Mouse (Mus musculus) lung, postnatal 25 days (tissue): ENCODE measurements around the gene Rffl.

Experiments used
- DNase-seq: peaks from one replicate; pipeline ENCODE4 v3.0.0; 2022; ENCODE audit warnings: low spot score

Gene Rffl

DNA sequence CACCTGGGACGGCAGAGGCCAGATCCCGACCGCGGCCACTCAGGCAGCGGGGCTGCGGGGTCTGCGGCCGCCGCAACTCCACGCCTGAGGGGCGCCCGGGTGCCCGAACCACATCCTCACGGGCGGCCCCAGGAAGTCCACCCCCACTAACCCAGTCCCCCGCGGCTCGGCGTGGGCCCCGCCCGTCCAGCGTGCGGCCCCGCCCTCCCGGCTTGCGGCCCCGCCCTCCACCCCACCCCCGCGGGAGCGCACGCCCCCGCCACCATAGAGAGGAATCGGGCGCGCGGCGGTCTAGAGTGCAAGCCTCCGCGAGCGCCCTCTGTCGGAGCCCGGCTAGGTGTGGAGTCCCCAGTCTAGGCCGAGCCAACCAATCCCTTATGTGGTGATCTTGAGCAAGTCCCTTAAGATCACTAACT, at the start of gene Rffl:
Rffl (minus strand) TSS at position 180 of the 416 bp plus-strand sequence.
- peak; percentile 93 for DNase-seq

DNA sequence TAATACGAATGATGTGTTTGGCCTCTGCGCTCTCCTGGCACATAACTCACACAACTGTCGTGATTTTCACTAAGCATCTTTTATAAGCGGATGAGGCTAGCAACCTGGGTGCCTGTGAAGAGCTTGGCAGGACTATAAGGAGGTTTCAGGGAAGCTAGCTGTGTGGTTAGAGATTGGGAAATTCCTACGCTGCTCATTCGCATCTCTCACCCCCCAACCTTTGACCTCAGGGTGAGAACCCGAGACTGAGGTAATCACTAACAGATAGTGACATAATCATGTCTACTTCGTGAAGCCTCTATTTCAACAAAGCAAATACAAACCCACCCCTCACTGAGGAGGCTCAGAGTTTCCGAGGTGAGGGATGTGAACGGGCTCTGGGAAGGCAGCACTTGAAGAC, 49.8 kb upstream of the Rffl start:
- no peak for DNase-seq

DNA sequence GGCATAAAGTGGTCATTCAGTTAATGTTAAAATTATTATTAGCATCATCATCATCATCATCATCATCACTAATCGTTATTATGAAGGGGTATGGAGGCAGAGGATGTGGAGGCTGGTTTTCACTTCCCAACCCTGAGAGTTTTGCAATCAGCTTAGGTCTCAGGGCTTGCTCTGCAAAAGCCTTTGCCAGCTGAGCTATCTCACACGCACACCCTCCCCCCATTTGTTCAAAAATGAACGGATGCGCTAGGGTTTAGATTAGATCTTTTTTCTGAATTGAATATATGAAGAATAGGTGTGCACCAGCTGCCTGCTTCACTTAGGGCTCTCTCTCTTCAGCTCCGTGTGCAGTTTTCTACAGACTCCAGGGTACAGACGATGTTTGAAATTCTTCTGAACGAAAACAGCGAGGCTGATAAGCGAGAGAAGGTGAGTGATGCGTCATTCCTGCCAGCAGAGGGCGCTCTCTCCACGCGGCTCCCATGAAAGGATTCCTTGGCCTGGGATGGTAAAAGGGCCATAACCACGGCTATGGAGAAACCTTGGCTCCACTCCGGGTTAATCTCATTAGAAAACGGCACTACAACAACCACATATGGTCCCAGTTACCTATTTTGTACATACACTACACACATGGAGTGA, 43.8 kb upstream of the Rffl start:
- DNase-seq: peak; percentile 69

DNA sequence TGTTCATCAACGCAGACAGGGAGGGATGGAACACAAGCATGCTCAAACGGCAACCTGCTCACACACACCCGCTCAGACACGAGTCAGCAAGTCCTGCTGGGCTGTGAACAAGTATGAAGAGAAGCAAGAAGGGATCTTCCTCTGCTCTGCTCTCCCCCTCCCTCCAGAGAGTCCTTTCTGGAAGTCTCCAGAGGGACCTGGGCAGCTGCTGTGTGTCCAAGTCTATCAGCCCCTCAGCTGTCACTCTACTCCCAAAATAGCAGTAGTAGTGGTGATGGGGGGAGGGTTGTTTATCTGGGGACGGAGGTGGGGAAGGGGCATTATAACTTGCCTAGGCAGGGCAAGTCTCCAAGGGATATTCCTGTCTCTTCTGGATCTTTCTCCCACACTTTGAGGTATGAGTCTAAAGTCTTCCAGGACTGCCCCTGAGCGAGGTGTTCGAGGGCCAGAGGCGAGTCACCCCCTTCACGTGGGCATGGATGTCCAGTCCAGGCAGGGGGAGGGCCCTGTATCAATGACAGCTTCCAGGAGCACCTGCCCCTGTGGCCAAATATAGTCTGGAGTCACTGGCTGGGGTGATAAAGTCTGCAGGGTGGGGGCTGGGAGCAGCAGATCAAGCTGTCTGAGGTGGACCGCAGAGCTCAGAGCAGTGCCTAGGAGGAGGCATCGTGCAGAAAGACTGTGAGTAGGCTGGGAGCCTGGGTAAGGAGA, 39.8 kb upstream of the Rffl start:
- DNase-seq: no peak

DNA sequence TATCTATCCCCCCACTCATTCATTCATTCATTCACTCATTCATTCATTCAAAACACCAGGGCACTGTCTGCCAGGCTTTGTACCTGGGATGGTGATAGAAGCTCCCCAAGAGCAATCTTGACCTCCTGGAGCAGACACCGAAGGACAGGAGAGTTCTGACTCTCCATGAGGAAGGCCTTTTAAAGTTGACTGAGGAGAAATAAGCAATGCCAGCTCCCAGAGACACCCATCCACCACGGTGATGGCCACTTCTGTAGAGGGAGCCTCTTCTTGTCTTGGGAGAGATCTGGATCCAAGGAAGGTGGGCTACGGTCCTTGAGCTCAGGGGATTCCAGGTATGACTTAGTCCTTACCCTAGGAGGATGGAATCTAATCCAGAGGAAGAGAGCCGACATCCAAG, 39.2 kb upstream of the Rffl start, which contains the start of gene Unc45b:
Unc45b (plus strand) TSS at position 301 of the 400 bp plus-strand sequence.
- DNase-seq: no peak

DNA sequence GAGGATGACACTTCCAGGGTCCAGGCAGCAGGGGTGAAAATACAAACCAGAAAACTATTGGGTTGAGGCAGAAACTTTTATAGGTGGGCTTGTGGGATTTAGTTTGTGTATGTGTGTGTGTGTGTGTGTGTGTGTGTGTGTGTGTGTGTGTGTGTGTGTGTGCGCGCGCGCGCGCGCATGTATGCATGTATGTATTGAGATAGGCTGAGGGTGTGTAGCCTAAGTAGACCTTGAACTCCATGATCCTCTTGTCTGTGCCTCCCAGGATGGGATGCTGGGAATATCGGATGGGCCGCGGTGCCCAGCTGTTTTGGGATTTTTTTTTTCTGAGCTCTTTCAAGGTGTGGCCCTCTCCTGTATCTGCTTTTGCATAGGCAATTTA, 37.6 kb upstream of the Rffl start:
- DNase-seq: no peak

DNA sequence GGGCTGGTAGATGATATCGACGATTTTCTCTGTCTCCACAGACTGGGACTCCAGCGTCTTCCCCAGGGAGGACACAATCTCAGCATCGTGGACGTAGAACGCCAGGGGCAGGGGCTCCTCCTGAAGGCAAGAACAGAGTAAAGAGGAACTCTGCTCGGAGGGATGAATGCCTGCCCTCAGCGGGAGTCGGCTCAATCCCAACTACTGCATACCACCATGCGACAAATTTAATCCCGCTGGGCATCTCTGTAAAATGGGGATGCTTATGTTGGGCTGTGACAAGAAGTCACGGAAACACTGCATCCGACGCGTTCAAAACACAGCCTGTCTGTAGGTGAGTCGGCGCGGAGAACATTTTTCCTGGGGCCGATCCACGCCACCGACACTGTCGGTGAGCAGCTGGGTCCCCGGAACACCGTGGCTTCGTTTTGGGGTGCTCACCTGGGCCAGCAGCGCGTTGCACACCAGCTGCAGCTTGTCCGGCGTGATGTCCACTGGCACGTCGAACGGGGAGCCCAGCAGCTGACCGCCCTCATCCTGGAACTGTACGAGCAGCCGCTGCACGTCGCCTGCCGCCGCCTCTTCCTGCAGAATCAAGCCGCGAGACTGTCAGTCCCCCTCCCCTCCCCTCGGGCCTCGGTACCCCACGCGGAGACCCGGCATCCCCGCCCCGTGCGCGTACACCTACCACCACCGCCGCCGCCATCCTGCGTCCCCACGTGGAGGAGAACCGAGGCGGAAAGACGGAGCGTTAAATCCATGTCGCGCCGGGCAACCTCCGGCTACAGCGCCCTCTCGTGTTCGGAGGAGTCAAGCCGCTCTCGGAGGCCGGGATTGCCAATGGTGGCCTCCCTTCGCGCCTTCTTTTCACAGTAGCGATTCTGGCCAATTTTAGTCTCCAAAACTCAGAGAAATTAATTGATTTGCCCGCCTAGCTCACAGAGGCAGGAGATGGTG, 36.9 kb upstream of the Rffl start, which contains the start of gene Nle1:
Nle1 (minus strand) TSS at position 761 of the 957 bp plus-strand sequence.
- peak; percentile 91 for DNase-seq

DNA sequence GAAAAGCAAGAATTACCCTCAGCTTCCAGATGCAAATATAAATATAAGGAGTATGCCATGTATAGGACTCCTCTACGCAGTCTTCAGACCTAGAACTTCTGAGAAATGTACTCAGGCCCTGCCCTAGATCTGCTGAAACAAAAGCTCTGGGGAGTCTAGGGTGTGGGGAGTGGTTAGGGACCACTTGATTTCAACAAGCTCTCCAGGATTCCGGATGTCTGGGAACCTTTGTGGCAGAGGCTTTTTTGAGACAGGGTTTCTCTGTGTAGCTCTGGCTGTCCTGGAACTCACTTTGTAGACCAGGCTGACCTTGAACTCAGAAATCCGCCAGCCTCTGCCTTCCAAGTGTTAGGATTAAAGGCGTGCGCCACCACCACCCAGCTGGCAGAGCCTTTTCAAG, 34.8 kb upstream of the Rffl start:
- no peak for DNase-seq

DNA sequence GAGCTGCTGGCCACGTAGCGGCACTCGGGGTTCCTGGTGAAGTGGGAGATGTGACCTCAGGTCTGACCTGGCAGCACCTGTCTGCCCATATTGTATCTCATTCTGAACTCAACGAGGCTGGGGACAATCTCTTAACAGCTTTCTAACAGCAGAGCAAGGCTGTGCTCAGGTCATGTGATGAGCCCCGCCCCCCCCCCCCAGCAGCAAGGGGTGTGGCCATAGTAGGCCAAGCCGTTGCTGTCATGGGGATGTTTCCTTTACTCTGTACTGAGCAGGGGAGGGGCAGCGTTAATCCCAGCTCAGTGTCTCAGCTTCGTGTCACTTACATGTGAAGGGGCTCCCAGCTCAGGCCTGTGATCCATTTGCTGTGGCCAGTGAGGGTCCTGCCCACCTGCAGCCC, 33.9 kb upstream of the Rffl start:
- DNase-seq: no peak

DNA sequence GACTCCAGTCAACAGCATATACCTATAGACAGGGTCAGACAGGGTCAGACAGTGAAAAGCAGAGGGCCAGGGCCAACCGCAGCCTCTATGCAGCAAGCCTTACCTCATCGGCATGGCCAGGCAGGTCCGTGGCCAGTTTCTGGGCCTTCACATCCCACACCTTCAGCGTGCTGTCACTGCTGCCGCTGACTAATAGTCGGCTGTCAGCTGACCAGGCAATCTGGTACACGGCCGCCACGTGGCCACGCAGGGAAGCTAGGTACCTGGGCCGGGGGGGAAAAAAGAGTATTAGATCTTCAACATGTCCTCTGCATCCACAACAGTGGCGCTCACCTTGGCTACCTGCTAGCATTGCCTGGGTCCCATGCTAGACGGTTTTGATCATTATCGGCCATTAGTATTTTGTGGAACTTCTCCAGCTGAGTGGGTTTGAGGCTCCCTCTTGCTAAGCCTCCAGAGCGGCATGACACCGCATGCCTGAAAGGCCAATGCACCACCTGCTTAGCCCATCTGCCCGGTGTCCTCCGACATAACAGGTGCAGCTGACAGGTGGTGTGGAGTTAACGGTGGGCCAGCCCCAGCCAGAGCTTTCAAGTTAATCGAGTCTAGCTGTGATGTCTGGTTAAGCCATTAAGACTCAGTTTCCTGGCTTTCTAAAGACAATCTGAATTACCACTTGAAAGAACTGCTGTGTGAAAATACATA, 30.7 kb upstream of the Rffl start:
- DNase-seq: no peak

DNA sequence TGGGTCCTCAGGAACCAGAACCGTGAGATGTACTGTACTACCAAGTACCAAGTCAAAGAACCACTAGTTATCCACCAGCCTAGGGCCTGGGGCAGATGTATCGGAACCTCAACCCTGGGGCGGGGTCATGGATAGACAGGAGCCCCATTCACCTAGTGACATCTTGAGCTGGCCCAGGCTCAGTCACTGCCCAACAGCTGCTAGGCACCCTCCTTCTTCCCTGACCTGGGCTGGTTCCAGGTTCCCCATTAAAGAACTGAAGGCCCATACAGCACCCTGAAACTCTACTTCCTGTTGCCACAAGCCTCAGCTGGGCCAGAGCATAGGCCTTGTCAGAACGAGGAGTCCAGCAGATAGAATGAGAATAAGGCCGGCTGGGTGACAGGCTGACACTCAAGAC, 28.7 kb upstream of the Rffl start:
- no peak for DNase-seq

DNA sequence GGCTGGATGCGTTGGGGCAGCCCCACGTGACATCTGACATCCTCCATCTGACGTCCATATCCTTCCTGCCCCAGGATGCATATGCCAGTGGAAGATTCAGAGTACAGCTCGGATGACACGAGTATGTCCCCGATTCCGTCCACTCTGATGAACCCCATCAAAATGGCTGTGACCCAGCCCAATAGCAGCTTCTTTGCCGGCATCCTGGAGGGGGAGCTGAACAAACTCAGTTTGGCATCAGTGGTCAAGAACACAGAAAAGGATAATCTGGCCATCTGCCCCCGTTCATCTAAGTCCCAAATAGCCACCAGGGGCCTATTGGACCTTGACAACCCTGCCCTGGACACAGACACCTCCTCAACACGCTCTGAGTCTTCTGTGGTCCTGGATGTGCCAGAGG, 26.5 kb upstream of the Rffl start:
- no peak for DNase-seq

DNA sequence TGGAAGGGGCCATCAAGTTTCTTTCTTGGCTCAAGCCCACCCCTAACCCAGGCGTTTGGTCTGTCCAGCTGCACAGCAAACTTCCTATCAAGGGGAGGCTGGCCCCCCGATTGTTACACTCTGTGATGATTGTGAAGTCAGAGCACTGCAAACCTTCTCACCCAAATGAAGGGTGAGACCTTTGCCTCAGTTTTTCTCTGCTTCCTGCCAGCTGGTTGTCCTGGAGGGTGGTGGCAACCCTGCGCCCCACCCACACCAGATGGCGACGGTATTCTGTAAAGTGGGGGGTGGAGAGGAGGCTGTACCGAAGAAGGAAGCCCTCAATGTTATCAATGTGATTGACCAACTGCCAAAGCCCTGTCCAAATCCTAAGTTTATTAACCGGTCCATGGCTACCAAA, 20.9 kb upstream of the Rffl start, which contains the start of gene Fndc8:
Fndc8 (plus strand) TSS at position 189 of the 400 bp plus-strand sequence.
- DNase-seq: no peak

DNA sequence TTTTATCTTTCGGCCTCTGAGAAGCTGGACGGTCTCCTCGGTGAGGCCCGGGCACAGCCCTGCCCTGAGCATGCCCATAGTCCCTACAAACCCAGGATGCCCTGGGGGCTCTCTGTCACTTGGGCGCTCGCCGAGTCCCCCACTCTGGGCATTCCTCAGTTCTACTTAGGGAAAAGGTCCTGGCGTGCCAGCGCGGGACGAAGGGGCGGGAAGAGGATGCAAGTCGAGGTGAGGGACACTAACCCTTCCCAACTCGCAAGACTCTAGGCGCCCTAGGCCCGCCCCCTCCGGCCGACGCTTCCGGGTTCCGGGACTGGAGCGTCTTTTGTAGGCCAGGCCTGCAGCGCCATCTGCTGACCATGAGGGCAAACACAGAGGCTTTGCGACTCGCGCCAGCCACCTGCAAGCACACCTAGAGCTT, 19.3 kb upstream of the Rffl start, which contains the start of gene Rad51d:
Rad51d (minus strand) TSS at position 273 of the 421 bp plus-strand sequence.
- DNase-seq: peak; percentile 94

DNA sequence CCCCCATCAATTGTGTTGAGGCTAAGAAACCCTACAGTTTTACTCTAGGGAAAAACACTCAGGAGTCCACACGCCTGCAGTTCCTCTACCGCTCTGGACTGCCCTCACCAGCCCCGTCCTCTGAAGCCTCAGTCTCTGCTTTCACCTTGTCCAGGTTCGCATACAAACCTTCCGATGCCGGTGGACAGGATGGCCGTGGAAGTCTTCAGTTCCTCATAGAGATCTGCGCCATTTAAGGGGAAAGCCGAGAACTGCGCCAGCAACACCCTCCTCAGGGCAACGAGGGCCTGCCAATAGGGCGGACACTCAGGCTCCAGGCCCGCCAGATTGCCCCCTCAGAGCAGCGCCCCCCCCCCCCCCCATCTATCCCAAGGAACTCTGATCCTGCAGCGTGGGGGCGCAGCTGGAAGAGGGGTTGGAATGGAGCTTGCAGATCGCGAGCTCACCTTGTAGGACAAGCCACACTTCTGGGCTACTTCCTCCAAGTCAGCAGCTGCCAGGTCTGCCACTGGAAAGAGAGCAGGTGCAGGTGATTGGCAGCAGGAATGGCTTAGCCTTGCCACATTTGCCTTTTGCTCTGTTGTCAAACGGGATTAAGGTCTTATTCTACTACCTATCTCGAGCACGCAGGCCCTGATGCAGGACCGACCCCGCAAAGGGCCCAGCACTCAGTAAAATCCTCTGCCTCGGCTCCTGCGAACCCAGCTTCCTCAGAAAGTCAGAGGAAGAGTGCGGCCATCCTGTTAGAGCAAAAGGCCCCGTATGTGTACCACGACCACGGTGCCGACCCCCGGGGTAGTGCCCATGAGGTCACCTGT, 18.7 kb upstream of the Rffl start:
- DNase-seq: no peak

DNA sequence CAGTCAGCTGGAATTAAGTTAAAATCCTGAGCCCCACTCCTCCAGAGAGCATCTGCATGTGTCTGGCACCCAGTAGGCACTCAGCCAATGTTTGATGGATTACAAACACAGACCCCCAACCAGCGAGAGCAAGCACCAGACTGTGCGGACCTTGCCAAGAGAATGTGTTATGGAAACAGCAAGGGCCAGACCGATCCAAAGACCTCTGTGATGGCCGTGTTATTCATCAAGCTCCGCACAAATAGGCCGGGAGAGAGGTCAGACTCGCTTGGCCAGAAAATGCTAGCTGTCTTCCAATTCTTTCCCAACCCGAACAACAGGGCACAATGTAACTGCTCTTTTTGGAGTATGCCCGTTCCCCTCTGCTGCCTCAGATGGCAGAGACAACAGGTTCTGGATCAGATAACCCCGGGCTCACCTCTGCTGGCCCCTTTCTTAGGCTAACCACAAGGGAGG, 17.5 kb upstream of the Rffl start:
- peak; percentile 7 for DNase-seq

DNA sequence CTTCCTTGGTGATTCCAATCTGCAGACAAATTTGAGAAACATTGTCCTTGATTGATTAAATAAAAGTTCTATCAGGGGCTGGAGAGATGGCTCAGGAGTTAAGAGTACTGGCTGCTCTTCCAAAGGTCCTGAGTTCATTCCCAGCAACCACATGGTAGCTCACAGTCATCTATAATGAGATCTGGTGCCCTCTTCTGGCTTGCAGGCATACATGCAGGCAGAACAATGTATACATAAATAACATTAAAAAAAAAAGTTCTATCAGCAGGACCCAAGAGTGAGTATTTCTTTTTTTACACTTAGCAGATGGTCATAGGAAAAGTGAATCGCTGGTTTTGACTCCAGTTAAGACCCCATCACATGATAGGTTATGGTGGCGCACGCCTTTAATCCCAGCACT, 15.5 kb upstream of the Rffl start:
- DNase-seq: no peak

DNA sequence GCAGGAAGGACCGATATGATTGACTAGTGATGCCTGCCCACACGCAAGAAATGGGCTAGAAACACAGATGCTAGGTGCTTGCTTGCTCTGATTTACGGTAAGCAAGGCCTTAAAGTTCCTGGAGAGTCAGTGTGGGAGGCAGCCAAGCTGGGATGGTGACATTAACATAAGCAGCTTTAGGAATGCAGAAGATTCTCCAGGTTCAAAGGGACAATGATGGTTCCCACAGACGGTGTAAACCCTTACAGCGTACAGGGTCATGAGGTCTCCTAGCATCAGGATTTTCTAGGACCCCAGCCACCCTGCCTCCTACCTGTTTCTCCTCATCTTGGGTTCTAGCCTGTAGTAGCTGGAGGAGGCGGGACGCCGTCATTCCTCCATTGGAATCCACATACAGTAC, 12.2 kb upstream of the Rffl start:
- no peak for DNase-seq

DNA sequence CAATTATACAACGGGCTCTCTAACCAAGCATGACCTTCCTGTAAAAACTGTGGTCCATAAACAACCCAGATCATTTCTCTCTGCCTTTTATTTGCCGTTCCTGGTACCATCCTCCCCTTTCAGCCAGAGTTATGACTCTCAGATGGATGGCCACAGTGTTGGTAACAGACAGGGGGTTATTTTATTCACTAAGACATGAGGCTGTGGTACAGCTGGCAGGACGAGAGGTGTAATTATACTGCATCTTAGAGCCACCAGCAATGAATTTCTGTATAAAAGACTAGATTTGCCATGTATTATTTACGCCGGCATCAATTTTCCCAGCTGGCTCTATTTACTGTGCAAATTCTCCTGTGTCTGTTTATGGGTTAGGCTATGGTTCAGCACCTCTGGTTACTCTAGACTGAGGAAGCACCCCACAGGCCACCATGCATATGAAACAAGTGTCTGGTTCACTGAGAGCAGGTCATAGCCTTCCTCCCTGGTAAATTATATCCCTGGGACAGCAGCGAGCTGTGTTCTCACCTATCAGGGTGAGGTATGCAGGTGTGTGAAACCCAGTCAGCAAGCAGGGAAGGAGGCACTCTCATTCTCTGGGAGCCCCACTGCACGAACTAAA, 6.8 kb upstream of the Rffl start:
- no peak for DNase-seq

DNA sequence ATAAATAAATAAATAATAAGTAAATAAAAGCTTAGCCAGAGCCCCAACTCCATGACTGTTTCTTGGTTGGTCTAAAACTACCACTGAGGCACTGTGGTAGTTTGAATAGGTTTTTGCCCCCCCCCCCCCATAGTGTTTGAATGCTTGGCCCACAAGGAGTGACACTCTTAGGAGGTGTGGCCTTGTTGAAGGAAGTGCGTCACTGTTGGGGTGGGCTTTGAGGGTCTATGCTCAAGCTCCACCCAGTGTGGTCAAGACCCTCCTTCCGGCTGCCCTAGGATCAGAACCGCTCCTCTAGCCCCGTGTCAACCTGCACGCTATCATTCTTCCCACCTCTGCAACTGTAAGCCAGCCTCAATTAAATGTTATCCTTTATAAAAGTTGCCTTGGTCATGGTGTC, 4.6 kb upstream of the Rffl start:
- no peak for DNase-seq
